Mouse (Mus musculus) forebrain, embryonic 13.5 days (tissue): ENCODE measurements at regions not wholly inside any gene's neighbourhood (a gene's known extent, or its start where the extent isn't known, plus 50 kb on each side); places are given as distances from the start of the nearest gene placed in this dataset.

ENCODE experiments used
- ATAC-seq: fragments of 200-750 bp; cut with Nextera tagmentation; 2 replicates; pipeline ENCODE4 v1.8.0; 2017
- H3K27ac ChIP-seq: fragments of 300-500 bp; sonication (generic); 2 replicates; pipeline ENCODE4 v1.5.1; 2015; ENCODE audit warnings: inconsistent platforms, mild to moderate bottlenecking, moderate library complexity
- H3K27me3 ChIP-seq: fragments of 300-500 bp; sonication (generic); 2 replicates; pipeline ENCODE4 v1.6.1; 2015; ENCODE audit warnings: mild to moderate bottlenecking, inconsistent platforms
- H3K36me3 ChIP-seq: fragments of 300-500 bp; sonication (generic); 2 replicates; pipeline ENCODE4 v1.6.1; 2015; ENCODE audit warnings: mild to moderate bottlenecking, inconsistent platforms; ENCODE audit not compliant: poor library complexity, severe bottlenecking
- H3K4me1 ChIP-seq: fragments of 300-500 bp; sonication (generic); 2 replicates; pipeline ENCODE4 v1.6.1; 2015; ENCODE audit warnings: inconsistent platforms
- H3K4me2 ChIP-seq: fragments of 300-500 bp; sonication (generic); 2 replicates; pipeline ENCODE4 v1.6.1; 2015; ENCODE audit warnings: inconsistent platforms, mild to moderate bottlenecking, moderate library complexity
- H3K4me3 ChIP-seq: fragments of 300-500 bp; sonication (generic); 2 replicates; pipeline ENCODE4 v1.5.1; 2015; ENCODE audit warnings: mild to moderate bottlenecking, inconsistent platforms
- H3K9ac ChIP-seq: fragments of 300-500 bp; sonication (generic); 2 replicates; pipeline ENCODE4 v1.6.1; 2015; ENCODE audit warnings: mild to moderate bottlenecking, inconsistent platforms
- H3K9me3 ChIP-seq: fragments of 300-500 bp; sonication (generic); replicated peaks from 2 replicates; pipeline ENCODE4 v1.6.1; 2016; ENCODE audit warnings: inconsistent platforms
- WGBS: fragments of 180-500 bp; shearing (Covaris S2); methylation state at CpG from one replicate; pipeline ENCODE4 v1.1.7; 2015; 5-methylcytosine and 5-hydroxymethylcytosine counted together

DNA sequence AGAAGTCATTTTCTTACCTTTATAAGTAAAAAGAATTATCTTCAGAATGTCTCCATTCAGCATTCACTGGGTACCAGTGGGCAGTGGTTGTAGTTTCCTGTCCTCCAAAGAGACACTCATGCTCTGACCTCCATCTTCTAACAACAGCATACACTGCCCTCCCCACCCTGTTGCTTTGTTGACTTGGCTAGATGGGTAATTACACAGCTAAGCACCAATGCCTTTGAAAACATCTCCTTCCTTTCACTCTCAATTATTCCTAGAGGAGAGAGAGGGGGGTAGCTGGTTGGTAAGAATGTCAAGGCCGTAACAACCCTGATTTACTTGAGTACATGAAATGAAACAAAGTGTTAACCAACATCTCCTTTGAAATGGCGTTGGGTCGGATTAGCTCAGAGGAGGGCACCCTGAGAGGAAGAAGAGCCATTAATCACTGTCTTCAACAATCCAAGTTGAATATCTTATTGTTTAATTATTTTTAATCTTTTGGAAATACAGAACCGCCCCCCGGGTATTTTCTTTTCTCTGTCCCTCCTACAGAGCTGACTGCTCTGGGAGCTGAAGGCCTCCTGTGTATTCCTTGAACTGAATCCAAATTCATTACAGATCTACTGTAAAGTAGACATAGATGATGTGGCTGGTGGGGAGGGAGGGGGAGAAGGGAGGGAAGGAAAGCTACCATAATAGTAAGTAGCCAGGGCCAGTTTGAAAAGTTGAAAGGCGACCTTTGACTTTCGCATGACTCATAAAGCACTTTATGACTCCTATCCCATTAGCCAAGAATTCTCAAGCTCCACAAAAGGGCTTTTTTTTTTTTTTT lies 302.9 kb downstream of the Pik3r1 start:
- Histone ChIP-seq H3K36me3 (no peaks in the 10 kb centered on the region), H3K27me3 (no peaks in the 10 kb centered on the region), H3K4me3 (no peak overlapping the region), H3K4me1 (no peaks in the 10 kb centered on the region), H3K9ac (no peak overlapping the region), H3K4me2 (no peak overlapping the region), H3K9me3 (no peaks in the 10 kb centered on the region), H3K27ac (no peak overlapping the region)
- no peak for ATAC-seq
- 69% methylated on average over 7 of the region's 7 CpGs for WGBS

- H3K36me3 ChIP-seq, result no peaks in the 10 kb centered on the region
- H3K9ac ChIP-seq, result no peak overlapping the region
- no peaks in the 10 kb centered on the region for H3K4me1 ChIP-seq
- no peak overlapping the region for H3K4me3 ChIP-seq
- no peak overlapping the region for H3K27ac ChIP-seq
- no peaks in the 10 kb centered on the region for H3K27me3 ChIP-seq
- no peaks in the 10 kb centered on the region for H3K9me3 ChIP-seq
- ATAC-seq, result no peak
- no peak overlapping the region for H3K4me2 ChIP-seq
- whole genome bisulfite sequencing, result 68% methylated on average over 2 of the region's 2 CpGs
These were observed 311.1 kb downstream of the Pik3r1 start for GRCm38 (mm10) chr13:101456926-101457325.

DNA sequence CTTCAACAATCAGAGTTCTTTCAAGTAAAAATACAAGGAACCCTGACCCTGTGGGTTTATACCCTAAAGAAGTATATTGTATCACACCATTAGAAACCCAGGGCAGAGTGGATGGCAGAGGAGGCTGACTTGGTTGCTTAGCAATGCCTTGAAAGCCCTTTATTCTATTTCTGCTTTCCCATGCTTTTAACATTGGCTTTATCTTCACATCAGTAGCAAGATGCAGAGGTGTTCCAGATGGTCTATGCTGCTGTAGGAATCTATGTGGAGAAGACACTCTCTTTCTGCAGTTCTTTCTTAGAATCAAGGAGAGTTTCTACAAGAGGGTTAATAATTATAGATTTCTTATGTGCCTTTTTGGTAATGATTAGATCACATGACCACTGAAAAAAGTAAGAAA lies 313.7 kb downstream of the Pik3r1 start:
- Histone ChIP-seq H3K36me3 (no peaks in the 10 kb centered on the region), H3K27ac (no peak overlapping the region), H3K9me3 (no peaks in the 10 kb centered on the region), H3K27me3 (no peaks in the 10 kb centered on the region), H3K9ac (no peak overlapping the region), H3K4me1 (no peaks in the 10 kb centered on the region), H3K4me2 (no peak overlapping the region), H3K4me3 (no peak overlapping the region)
- ATAC-seq, result no peak

GRCm38 (mm10) chr13:101450501-101450900 lies 317.5 kb downstream of the Pik3r1 start:
- no peak overlapping the region for H3K4me3 ChIP-seq
- no peak overlapping the region for H3K27ac ChIP-seq
- H3K4me1 ChIP-seq, result no peaks in the 10 kb centered on the region
- ATAC-seq, result no peak
- H3K9me3 ChIP-seq, result no peaks in the 10 kb centered on the region
- 76% methylated on average over 6 of the region's 6 CpGs for WGBS
- no peaks in the 10 kb centered on the region for H3K27me3 ChIP-seq
- no peak overlapping the region for H3K9ac ChIP-seq
- no peak overlapping the region for H3K4me2 ChIP-seq
- H3K36me3 ChIP-seq, result no peaks in the 10 kb centered on the region

GRCm38 (mm10) chr13:101439517-101439916 lies 328.5 kb downstream of the Pik3r1 start:
- H3K4me1 ChIP-seq, result peaks cover 4% of the 10 kb centered on the region; the same call in 1 of the 2 replicates
- no peaks in the 10 kb centered on the region for H3K36me3 ChIP-seq
- H3K27ac ChIP-seq, result no peak overlapping the region
- H3K27me3 ChIP-seq, result no peaks in the 10 kb centered on the region
- H3K4me3 ChIP-seq, result no peak overlapping the region
- H3K9ac ChIP-seq, result no peak overlapping the region
- WGBS, result 50% methylated on average over 3 of the region's 3 CpGs
- no peaks in the 10 kb centered on the region for H3K9me3 ChIP-seq
- H3K4me2 ChIP-seq, result no peak overlapping the region
- ATAC-seq, result no peak

DNA sequence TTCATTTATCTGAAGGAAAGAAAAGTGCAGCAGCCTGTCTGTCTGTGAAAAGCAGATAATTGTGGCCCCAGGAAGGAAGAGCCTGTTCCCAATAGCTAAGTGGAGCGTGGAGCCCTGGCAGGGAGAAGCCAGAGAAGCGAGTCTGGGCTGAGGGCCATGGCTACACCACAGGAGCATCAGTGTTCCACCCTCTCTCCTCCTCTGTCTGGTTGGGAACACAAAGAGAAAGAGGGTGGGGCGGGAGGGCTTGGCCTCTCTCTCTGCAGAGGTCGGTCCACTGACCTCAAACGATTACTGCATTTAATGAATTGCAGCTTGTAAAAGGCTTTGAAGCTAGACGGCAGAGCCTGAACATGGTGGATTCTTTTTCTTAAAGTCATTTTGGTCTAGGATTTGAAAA lies 329.0 kb downstream of the Pik3r1 start:
- WGBS, result 28% methylated on average over 6 of the region's 6 CpGs
- Histone ChIP-seq H3K27me3 (no peaks in the 10 kb centered on the region), H3K4me1 (peaks cover 4% of the 10 kb centered on the region; the same call in 1 of the 2 replicates), H3K27ac (no peak overlapping the region), H3K9me3 (no peaks in the 10 kb centered on the region), H3K4me3 (no peak overlapping the region), H3K36me3 (no peaks in the 10 kb centered on the region), H3K4me2 (no peak overlapping the region), H3K9ac (no peak overlapping the region)
- no peak for ATAC-seq

GRCm38 (mm10) chr13:101433162-101433561 lies 334.9 kb downstream of the Pik3r1 start:
- Histone ChIP-seq H3K36me3 (no peaks in the 10 kb centered on the region), H3K4me2 (no peak overlapping the region), H3K4me1 (no peaks in the 10 kb centered on the region), H3K4me3 (no peak overlapping the region), H3K27ac (no peak overlapping the region), H3K9me3 (no peaks in the 10 kb centered on the region), H3K9ac (no peak overlapping the region), H3K27me3 (no peaks in the 10 kb centered on the region)
- 89% methylated on average over 6 of the region's 6 CpGs for WGBS
- ATAC-seq, result no peak

- Histone ChIP-seq H3K27me3 (no peaks in the 10 kb centered on the region), H3K36me3 (no peaks in the 10 kb centered on the region), H3K4me3 (no peak overlapping the region), H3K4me1 (no peaks in the 10 kb centered on the region), H3K27ac (no peak overlapping the region), H3K9me3 (no peaks in the 10 kb centered on the region), H3K9ac (no peak overlapping the region), H3K4me2 (no peak overlapping the region)
- no peak for ATAC-seq
- 65% methylated on average over 12 of the region's 12 CpGs for WGBS
These were observed 340.4 kb downstream of the Pik3r1 start for GRCm38 (mm10) chr13:101427426-101428221.

- H3K4me1 ChIP-seq, result no peaks in the 10 kb centered on the region
- H3K4me2 ChIP-seq, result no peak overlapping the region
- H3K27me3 ChIP-seq, result no peaks in the 10 kb centered on the region
- ATAC-seq, result no peak
- H3K4me3 ChIP-seq, result no peak overlapping the region
- no peaks in the 10 kb centered on the region for H3K36me3 ChIP-seq
- no peak overlapping the region for H3K9ac ChIP-seq
- 48% methylated on average over 5 of the region's 5 CpGs for WGBS
- no peak overlapping the region for H3K27ac ChIP-seq
- H3K9me3 ChIP-seq, result no peaks in the 10 kb centered on the region
These were observed 341.6 kb downstream of the Pik3r1 start for GRCm38 (mm10) chr13:101426461-101426860.

GRCm38 (mm10) chr13:101422082-101422481 lies 345.9 kb downstream of the Pik3r1 start:
- Histone ChIP-seq H3K4me1 (0 out of 2 replicates have a peak, but pooled peaks cover 3% of the 10 kb centered on the region), H3K9me3 (no peaks in the 10 kb centered on the region), H3K27ac (no peak overlapping the region), H3K4me3 (no peak overlapping the region), H3K4me2 (no peak overlapping the region), H3K9ac (no peak overlapping the region), H3K36me3 (no peaks in the 10 kb centered on the region), H3K27me3 (no peaks in the 10 kb centered on the region)
- ATAC-seq, result no peak
- WGBS, result 88% methylated on average over 3 of the region's 3 CpGs

DNA sequence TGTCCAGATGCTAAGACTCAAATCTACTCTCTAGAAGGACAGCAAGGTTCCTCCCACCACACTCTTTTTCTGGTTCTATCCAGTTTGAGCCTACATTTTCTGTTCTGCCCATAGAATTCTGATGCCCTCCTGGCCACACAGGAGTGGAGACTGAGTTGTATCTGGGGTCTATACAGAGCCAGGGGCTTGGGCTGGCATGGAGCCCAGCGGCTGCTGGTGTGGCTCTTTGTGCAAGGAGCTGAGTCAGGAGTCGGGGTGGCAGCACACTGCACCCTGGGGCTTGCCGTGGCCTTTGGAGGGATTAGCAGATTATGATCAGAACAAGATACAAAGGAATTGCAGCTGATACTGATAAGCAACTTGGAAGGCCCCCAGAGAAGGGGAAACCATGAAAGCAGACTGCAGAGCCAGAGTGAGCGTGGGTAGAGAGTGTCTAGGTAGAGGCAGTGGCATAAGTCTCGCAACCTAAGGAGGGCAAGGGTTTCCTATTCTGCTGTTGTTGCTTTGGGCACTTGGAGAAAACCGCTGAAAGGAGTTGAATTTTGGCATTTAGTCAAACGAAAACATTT lies 348.5 kb downstream of the Pik3r1 start:
- H3K27me3 ChIP-seq, result no peaks in the 10 kb centered on the region
- 0 out of 2 replicates have a peak, but pooled peaks cover 3% of the 10 kb centered on the region for H3K4me1 ChIP-seq
- no peak overlapping the region for H3K4me3 ChIP-seq
- H3K9ac ChIP-seq, result no peak overlapping the region
- H3K9me3 ChIP-seq, result no peaks in the 10 kb centered on the region
- 65% methylated on average over 7 of the region's 7 CpGs for WGBS
- H3K36me3 ChIP-seq, result no peaks in the 10 kb centered on the region
- no peak overlapping the region for H3K27ac ChIP-seq
- ATAC-seq, result 0 out of 2 replicates have a peak, but pooled peaks have one; percentile 48
- no peak overlapping the region for H3K4me2 ChIP-seq

DNA sequence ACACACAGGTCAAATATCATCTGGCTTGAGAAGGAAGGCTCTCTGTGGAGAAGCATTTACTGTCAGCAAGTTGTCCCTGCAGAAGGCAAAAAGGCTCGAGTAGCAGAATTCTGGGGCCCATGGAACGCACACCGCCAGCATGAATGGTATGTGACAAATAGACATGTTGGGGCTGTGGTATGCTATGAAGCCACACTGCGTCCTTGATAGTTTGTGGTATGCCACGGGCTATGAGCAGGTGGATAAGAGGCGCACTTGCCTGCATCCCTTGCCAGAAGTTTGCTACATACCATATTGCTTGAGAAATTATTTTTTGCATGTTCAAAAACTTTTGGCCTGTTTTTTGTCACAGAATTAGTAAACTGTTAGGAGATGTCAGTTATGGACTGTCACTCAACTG lies 349.7 kb downstream of the Pik3r1 start:
- no peak for ATAC-seq
- no peaks in the 10 kb centered on the region for H3K36me3 ChIP-seq
- H3K9me3 ChIP-seq, result no peaks in the 10 kb centered on the region
- H3K4me2 ChIP-seq, result no peak overlapping the region
- no peaks in the 10 kb centered on the region for H3K27me3 ChIP-seq
- no peak overlapping the region for H3K27ac ChIP-seq
- 93% methylated on average over 6 of the region's 6 CpGs for WGBS
- H3K4me3 ChIP-seq, result no peak overlapping the region
- no peak overlapping the region for H3K9ac ChIP-seq
- H3K4me1 ChIP-seq, result 0 out of 2 replicates have a peak, but pooled peaks cover 3% of the 10 kb centered on the region
